Mouse (Mus musculus): ENCODE measurements around the gene Foxq1. TPM values are rescaled to one million over a fixed set of nuclear protein-coding genes. Genes with fewer than 3 reads are reported as not detected.

Gene Foxq1
- 8.5 and 9.6 TPM in 2 replicates for polyA plus RNA-seq (2015; fragmentation: Nextera tagmentation; extraction: Ambion mirVana)

DNA sequence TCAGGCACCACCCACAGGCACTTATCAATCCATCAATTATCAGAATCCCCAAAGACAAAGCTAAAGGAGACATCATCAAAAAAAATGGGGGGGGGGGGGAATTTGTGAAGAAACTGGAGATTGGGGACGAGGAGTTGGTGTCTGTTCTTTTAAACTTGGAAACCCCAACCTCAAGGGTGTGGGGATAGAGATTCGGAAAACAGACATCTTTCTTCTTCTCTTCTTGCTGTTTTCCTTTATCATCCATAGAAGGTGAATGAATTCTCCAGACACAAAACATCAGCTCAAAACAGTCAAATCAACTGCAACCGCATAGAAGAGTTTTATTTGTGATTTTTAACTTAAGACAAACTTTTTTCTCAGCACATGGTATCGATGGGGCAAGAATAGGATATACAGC is at the start of gene Foxq1:
Foxq1 (plus strand) TSS at position 301 of the 400 bp plus-strand sequence.
- H3K4me1 ChIP-seq (replicated peaks; ENCODE audit: control insufficient read depth, insufficient read depth, low read length): no peaks in the 10 kb centered on the region; the same call in 1 of the 2 replicates
- peaks cover 19% of the 10 kb centered on the region; the same call in 1 of the 2 replicates for H3K27me3 ChIP-seq (replicated peaks; ENCODE audit: control insufficient read depth, insufficient read depth, low read length)
- ATAC-seq: no peak
- no peak within 1 kb of the TSS for H3K27ac ChIP-seq (ENCODE audit: low read depth, low read length)
- no peaks in the 10 kb centered on the region for H3K36me3 ChIP-seq (ENCODE audit: control insufficient read depth, insufficient read depth)
- no peak within 1 kb of the TSS for H3K9ac ChIP-seq (ENCODE audit: low read depth, low read length)
- no peaks in the 10 kb centered on the region for H3K9me3 ChIP-seq (ENCODE audit: control insufficient read depth)
- WGBS: 97% methylated on average over 4 of the region's 4 CpGs
- peak within 1 kb of the TSS; percentile 98 for H3K4me2 ChIP-seq (replicated peaks; ENCODE audit: low read depth)
- TF ChIP-seq CTCF (IDR thresholded peaks at IDR 0.05; ENCODE audit: low read depth): no peak
- H3K4me3 ChIP-seq (ENCODE audit: low read depth, low read length): peak within 1 kb of the TSS; percentile 77; the same call in 1 of the 2 replicates

DNA sequence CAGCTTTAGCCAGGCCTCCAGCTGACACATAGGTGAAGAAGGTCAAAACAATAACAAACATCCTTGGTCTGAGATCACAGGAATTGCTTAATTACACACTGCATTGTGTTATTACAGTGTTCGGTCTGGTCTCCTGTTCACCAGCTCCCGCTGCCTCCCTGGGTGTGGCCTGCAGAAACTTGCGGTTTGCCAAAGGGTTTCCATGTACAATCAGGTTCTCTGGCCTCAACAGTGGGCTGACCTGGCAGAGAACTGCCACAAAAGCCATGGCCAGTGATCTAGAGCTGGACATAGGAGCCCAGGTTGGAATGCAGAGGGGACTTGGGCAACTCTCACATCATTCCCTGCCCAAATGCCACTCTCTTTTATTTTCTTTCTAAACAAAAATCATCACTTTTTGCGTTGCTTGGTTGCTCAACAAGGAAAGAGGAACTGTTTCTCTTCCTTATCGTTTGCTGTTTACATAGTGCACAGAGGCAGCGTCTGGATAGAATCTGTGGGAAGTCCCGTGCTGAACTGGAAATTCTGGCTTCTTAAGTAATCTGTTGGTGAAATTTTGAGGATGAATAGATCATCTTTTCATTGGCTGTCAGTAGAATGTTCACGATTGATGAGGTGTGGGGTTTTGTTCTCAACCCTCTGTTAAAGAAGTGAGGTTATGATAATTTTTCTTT is 49.3 kb upstream of the Foxq1 start:
- Histone ChIP-seq H3K4me1 (replicated peaks; ENCODE audit: control insufficient read depth, insufficient read depth, low read length) (no peaks in the 10 kb centered on the region), H3K27me3 (replicated peaks; ENCODE audit: control insufficient read depth, insufficient read depth, low read length) (no peaks in the 10 kb centered on the region), H3K9ac (ENCODE audit: low read depth, low read length) (no peak overlapping the region), H3K4me3 (ENCODE audit: low read depth, low read length) (no peak overlapping the region), H3K27ac (ENCODE audit: low read depth, low read length) (no peak overlapping the region), H3K36me3 (ENCODE audit: control insufficient read depth, insufficient read depth) (no peaks in the 10 kb centered on the region), H3K4me2 (replicated peaks; ENCODE audit: low read depth) (0 out of 2 replicates have a peak overlapping the region, but pooled peaks have one; percentile 0), H3K9me3 (ENCODE audit: control insufficient read depth) (no peaks in the 10 kb centered on the region)
- 18% methylated on average over 8 of the region's 8 CpGs for WGBS
- no peak for TF ChIP-seq CTCF (IDR thresholded peaks at IDR 0.05; ENCODE audit: low read depth)
- peak; percentile 61 for ATAC-seq

DNA sequence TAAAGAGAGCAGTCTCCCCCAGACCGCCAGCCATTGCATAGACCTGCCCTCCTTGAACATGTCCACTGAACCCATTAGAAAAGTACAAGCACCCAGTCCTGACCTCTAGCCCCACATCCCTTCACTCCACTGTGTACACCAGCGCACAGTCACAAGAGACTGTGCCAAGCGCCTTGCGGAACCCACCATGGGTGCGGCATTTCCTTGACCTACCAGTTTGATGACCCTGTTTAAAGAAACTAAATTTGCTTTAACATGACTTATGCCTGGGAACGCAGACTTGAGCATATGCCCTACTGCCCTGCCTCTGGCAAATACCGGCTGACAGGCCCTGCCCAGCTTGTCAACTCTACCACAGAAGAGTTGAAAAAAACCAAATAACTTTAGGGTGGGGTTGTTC is 40.7 kb upstream of the Foxq1 start:
- no peak overlapping the region for H3K4me2 ChIP-seq (replicated peaks; ENCODE audit: low read depth)
- H3K9me3 ChIP-seq (ENCODE audit: control insufficient read depth): no peaks in the 10 kb centered on the region
- no peaks in the 10 kb centered on the region for H3K27me3 ChIP-seq (replicated peaks; ENCODE audit: control insufficient read depth, insufficient read depth, low read length)
- H3K36me3 ChIP-seq (ENCODE audit: control insufficient read depth, insufficient read depth): no peaks in the 10 kb centered on the region
- H3K27ac ChIP-seq (ENCODE audit: low read depth, low read length): no peak overlapping the region
- TF ChIP-seq CTCF (IDR thresholded peaks at IDR 0.05; ENCODE audit: low read depth): no peak
- 0 out of 2 replicates have a peak, but pooled peaks cover 5% of the 10 kb centered on the region for H3K4me1 ChIP-seq (replicated peaks; ENCODE audit: control insufficient read depth, insufficient read depth, low read length)
- ATAC-seq: no peak
- H3K9ac ChIP-seq (ENCODE audit: low read depth, low read length): no peak overlapping the region
- H3K4me3 ChIP-seq (ENCODE audit: low read depth, low read length): no peak overlapping the region
- WGBS: 79% methylated on average over 7 of the region's 7 CpGs

GRCm38 (mm10) chr13:31518411-31518886 is 37.5 kb upstream of the Foxq1 start:
- no peak overlapping the region for H3K4me3 ChIP-seq (ENCODE audit: low read depth, low read length)
- no peaks in the 10 kb centered on the region for H3K36me3 ChIP-seq (ENCODE audit: control insufficient read depth, insufficient read depth)
- H3K27me3 ChIP-seq (replicated peaks; ENCODE audit: control insufficient read depth, insufficient read depth, low read length): no peaks in the 10 kb centered on the region
- WGBS: 32% methylated on average over 10 of the region's 10 CpGs
- no peak for TF ChIP-seq CTCF (IDR thresholded peaks at IDR 0.05; ENCODE audit: low read depth)
- H3K4me1 ChIP-seq (replicated peaks; ENCODE audit: control insufficient read depth, insufficient read depth, low read length): 0 out of 2 replicates have a peak, but pooled peaks cover 8% of the 10 kb centered on the region
- no peak overlapping the region for H3K9ac ChIP-seq (ENCODE audit: low read depth, low read length)
- no peaks in the 10 kb centered on the region for H3K9me3 ChIP-seq (ENCODE audit: control insufficient read depth)
- peak overlapping the region; percentile 87 for H3K27ac ChIP-seq (ENCODE audit: low read depth, low read length)
- 0 out of 2 replicates have a peak overlapping the region, but pooled peaks have one; percentile 17 for H3K4me2 ChIP-seq (replicated peaks; ENCODE audit: low read depth)
- peak; percentile 83 for ATAC-seq

GRCm38 (mm10) chr13:31518971-31519370 is 37.0 kb upstream of the Foxq1 start:
- Histone ChIP-seq H3K4me1 (replicated peaks; ENCODE audit: control insufficient read depth, insufficient read depth, low read length) (0 out of 2 replicates have a peak, but pooled peaks cover 8% of the 10 kb centered on the region), H3K4me2 (replicated peaks; ENCODE audit: low read depth) (0 out of 2 replicates have a peak overlapping the region, but pooled peaks have one; percentile 17), H3K9me3 (ENCODE audit: control insufficient read depth) (no peaks in the 10 kb centered on the region), H3K9ac (ENCODE audit: low read depth, low read length) (no peak overlapping the region), H3K4me3 (ENCODE audit: low read depth, low read length) (no peak overlapping the region), H3K27me3 (replicated peaks; ENCODE audit: control insufficient read depth, insufficient read depth, low read length) (no peaks in the 10 kb centered on the region), H3K36me3 (ENCODE audit: control insufficient read depth, insufficient read depth) (no peaks in the 10 kb centered on the region), H3K27ac (ENCODE audit: low read depth, low read length) (peak overlapping the region; percentile 87)
- TF ChIP-seq CTCF (IDR thresholded peaks at IDR 0.05; ENCODE audit: low read depth): no peak
- peak; percentile 64 for ATAC-seq
- 24% methylated on average over 9 of the region's 9 CpGs for WGBS

DNA sequence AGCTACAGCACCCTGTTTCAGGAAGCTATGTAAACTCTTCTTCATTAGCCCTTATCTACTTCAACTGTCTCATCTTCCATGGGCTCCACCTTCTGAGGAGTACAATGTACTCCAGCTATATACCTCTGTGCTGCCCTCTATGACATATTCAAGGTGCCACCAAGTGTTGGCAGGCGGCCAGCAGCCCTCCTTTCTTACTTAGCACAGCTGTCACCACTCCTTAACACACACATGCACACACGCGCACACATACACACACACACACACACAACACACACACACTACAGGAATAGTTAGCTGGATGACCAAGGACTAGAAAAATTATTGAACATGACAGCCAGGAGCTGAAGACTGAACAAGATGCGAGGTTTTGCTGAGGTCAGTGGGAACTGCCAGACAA is 31.0 kb upstream of the Foxq1 start:
- ATAC-seq: peak; percentile 55
- peak; percentile 37; the same call in 1 of the 2 replicates for TF ChIP-seq CTCF (IDR thresholded peaks at IDR 0.05; ENCODE audit: low read depth)
- Histone ChIP-seq H3K36me3 (ENCODE audit: control insufficient read depth, insufficient read depth) (no peaks in the 10 kb centered on the region), H3K4me1 (replicated peaks; ENCODE audit: control insufficient read depth, insufficient read depth, low read length) (0 out of 2 replicates have a peak, but pooled peaks cover 3% of the 10 kb centered on the region), H3K4me3 (ENCODE audit: low read depth, low read length) (no peak overlapping the region), H3K9ac (ENCODE audit: low read depth, low read length) (no peak overlapping the region), H3K27me3 (replicated peaks; ENCODE audit: control insufficient read depth, insufficient read depth, low read length) (no peaks in the 10 kb centered on the region), H3K9me3 (ENCODE audit: control insufficient read depth) (no peaks in the 10 kb centered on the region), H3K4me2 (replicated peaks; ENCODE audit: low read depth) (no peak overlapping the region), H3K27ac (ENCODE audit: low read depth, low read length) (no peak overlapping the region)
- WGBS: 55% methylated on average over 4 of the region's 4 CpGs
